Mouse (Mus musculus): ENCODE data around the gene P2ry12. TPM values are rescaled to one million over a fixed set of nuclear protein-coding genes. Genes with fewer than 3 reads are reported as not detected.

P2ry12 gene
- total RNA-seq (2021) = 10 to 100 TPM; 52.7 to 54.8 TPM
- long read RNA-seq, transcript P2ry12-205 (2 exons, 619 nt) = major isoform, 46 of 59 reads
- long read RNA-seq, partial matches to known transcripts = 0 of 59 reads
- long read RNA-seq, other reads (novel, unspliced or antisense) = 11 of 59 reads

- DNase-seq (ENCODE audit: low spot score in 2 of 2) = no peak
Observed at GRCm38 (mm10) chr3:59262704-59263103, at the start of gene P2ry12. TSS of gene P2ry12 (minus strand) at chr3:59262871.

GRCm38 (mm10) chr3:59305518-59305917 is 42.8 kb upstream of the P2ry12 start:
- no peak for DNase-seq (ENCODE audit: low spot score in 2 of 2)

GRCm38 (mm10) chr3:59304944-59305343 is 42.3 kb upstream of the P2ry12 start:
- no peak for DNase-seq (ENCODE audit: low spot score in 2 of 2)

DNA sequence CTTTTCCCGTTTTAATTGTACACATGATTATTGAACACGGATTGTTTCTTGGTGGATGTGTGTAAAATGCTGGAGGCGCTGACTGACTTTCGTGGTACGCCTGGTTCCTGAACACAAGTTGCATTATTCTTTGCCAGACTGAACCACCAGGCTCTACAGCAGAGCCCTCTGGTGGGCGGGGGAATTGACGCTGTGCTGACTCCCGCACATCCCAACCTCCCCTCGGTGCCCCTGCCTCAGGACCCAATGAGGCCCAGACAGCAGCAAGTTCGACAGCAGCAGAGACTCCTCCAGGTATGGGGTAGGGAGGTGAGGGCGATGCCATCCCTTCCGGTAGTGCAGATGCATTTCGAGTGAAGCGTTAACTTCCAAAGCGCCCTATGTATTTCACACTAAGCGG is 35.0 kb upstream of the P2ry12 start:
- DNase-seq (ENCODE audit: low spot score in 2 of 2) = no peak

DNA sequence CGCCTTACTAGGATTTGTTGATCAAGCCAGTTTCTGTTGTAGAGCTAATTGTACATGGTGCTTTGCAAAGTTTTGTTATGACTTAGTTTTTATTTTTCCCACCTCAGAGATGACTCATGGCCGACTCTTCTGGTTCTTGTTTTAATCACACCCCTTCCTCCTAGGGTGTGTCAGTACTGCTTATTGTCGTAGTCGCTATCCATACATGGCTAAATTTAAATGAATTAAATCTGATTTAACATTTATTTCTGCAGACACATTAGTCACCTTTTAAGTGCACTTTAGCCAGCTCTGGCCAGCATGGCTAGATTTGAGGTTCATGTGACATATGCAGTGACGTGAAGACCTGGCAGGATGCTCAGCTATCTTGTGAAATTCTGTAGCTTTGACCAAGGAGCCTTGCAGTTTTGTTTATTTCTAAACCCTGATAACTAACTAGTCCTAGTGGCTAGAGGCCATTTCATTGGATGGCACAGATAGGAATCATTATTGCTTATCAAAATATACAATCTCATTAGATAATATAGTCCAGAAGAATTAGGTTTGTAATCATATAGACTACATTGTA is 34.0 kb upstream of the P2ry12 start:
- no peak for DNase-seq (ENCODE audit: low spot score in 2 of 2)

GRCm38 (mm10) chr3:59295699-59296562 is 33.3 kb upstream of the P2ry12 start:
- DNase-seq (ENCODE audit: low spot score in 2 of 2) = no peak

- DNase-seq (ENCODE audit: low spot score in 2 of 2) = no peak
Observed at GRCm38 (mm10) chr3:59293437-59294199, 30.9 kb upstream of the P2ry12 start.

GRCm38 (mm10) chr3:59290551-59290950 is 27.9 kb upstream of the P2ry12 start:
- no peak for DNase-seq (ENCODE audit: low spot score in 2 of 2)

DNA sequence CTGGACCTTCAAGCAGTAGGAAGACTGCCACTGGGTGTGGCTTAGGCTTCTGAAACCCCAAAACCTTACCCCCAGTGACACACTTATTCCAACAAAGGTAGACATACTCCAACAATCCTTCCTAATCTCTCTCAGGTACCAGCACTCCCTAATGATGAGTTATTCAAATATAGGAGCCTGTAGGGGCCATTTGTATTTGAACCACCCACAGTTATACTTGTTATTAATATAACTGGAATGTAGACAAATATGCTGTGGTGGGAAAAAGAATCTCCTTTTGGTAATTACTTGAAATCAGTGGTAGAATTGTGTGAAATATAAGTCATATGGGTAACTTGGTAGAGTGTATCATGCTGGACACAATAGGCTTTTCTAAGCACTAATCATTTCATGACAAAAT is 15.9 kb upstream of the P2ry12 start:
- DNase-seq (ENCODE audit: low spot score in 2 of 2) = no peak

DNA sequence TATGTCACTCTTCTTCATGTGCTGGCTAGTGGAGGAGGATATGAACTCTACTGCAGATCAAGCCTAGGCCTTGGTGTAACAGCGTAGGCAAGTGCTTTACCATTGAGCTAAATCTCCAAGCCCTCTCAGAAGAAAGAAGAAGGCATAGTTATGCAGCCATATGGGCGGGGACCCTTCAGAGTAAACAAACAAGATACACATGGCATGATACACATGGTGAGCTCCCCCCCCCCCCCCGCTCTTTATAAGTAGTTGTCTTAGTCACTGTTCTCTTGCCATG is 15.5 kb upstream of the P2ry12 start:
- DNase-seq (ENCODE audit: low spot score in 2 of 2) = no peak

DNA sequence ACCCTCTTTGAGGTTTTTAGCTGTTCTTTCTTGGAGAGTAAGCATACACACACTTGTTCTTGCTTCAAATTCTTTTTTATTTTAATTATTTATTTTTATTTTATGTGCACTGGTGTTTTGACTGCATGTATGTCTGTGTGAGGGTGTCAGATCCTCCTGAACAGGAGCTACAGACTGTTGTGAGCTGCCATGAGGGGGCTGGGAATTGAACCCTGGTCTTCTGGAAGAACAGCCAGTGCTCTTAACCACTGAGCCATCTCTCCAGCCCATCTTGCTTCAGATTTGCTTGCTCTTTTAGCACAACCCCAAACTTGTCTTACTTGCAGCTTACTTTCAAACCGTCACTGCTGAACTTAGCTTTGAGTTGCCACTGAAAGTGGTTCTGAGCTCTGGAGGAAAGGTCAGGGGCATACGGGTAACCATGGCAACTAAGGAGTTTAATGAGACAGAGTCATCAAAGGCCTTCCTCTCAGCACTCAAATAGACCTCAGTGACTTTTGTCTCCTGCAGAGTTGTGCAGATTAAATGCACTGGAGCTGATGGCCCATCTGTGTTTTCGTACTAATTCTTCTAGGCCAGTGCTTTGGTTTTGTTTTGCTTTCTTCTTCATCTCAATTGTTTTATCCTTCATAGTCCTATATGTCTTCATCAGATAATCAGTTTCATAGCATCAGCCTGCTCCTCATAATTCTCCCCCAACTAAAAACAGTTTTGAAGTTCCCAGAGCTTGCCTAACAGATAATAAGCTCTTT is 15.0 kb upstream of the P2ry12 start:
- DNase-seq (ENCODE audit: low spot score in 2 of 2) = no peak

- no peak for DNase-seq (ENCODE audit: low spot score in 2 of 2)
Observed at GRCm38 (mm10) chr3:59270811-59271210, 8.1 kb upstream of the P2ry12 start.

DNA sequence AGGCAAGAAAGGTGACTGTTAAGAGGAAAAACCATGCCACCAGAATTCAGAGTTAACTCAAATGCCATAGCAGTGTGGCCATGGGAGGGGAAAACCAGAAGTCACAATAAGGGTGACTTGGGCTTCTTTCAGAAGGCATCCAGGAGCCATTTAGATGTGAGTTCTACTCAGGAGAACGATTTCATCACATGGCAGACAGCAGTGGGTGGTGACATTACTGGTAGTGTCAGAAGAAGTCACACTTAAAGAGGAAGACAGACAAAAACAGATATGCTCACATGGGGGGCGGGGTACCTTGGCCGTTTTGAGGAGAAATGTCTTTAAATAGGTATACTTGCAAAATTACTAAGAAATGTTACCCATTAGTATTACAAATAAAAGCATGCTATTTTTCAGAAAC is 1.3 kb upstream of the P2ry12 start:
- DNase-seq (ENCODE audit: low spot score in 2 of 2) = no peak

- no peak for DNase-seq (ENCODE audit: low spot score in 2 of 2)
Observed at GRCm38 (mm10) chr3:59263417-59263816, 746 bp upstream of the P2ry12 start.

GRCm38 (mm10) chr3:59261709-59262472 is 780 bp downstream of the P2ry12 start:
- DNase-seq (ENCODE audit: low spot score in 2 of 2) = no peak

DNA sequence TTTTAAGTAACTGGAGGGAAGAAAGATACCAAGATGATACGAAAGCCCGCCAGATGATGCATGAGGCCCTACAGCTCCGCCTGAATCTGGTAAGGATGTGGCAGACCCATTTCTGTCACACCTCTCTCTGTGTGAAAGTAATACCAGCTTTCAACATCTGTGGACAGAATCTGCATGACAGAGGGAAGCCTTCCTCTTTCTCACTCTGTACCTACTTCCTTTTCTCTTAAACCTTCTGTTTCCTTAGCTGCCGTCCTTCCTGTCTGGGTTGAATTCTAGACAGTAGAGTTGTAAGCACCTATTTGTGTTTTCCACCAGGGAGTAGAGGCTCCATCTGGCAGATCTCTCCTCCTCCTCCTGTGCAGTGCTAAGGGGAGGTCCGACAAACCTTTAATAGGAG is 1.9 kb downstream of the P2ry12 start:
- DNase-seq (ENCODE audit: low spot score in 2 of 2) = no peak

GRCm38 (mm10) chr3:59257740-59258664 is 4.7 kb downstream of the P2ry12 start:
- no peak for DNase-seq (ENCODE audit: low spot score in 2 of 2)

DNA sequence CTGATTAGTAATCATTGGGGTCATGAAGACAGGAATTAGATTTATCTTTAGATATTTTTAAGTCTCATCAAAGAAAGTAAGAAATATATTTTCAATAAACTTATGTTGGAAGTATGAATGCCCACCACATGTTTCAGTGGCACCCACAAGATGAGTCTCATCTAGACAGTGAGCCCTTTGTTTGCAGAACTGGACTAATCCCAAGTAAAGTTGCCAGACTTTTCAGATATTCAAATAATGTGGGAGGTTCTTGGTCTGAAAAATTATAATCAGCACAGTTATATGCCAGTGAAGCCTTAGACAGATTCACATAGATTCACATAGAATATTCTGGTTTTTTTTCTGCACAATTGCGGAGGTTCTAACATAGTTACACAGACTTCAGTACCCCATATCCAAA is 12.2 kb downstream of the P2ry12 start:
- DNase-seq (ENCODE audit: low spot score in 2 of 2) = no peak

GRCm38 (mm10) chr3:59248031-59248430 is 14.6 kb downstream of the P2ry12 start:
- DNase-seq (ENCODE audit: low spot score in 2 of 2) = no peak

DNA sequence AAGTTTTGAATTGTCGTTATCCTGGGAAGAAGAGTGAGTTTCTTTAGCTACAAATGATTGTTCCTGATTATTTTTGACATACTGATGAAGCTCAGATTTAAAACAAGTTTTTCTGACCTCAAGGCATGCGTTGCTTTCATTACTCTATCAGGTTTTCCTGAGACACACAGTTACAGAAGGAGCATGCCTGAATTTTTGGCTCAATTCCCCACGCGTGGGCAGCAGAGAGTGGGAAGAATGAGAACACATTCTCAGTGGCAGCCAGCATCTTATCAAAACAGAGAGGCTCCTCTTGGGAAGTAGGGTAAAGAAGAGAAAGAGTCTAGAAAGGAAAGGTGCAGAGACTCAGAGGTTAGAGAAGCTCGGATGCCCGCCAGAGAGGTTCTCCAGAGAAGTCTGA is 19.3 kb downstream of the P2ry12 start:
- DNase-seq (ENCODE audit: low spot score in 2 of 2) = peak; percentile 47 to 62
